Mouse (Mus musculus): Measurements from ENCODE around the gene Rarres2. TPM values are rescaled to one million over a fixed set of nuclear protein-coding genes. Genes with fewer than 3 reads are reported as not detected.
A peak's percentile ranks its signal among the peaks of the same experiment; 100 is the strongest.

Rarres2 gene
- total and polyA plus RNA-seq, 2 experiments from 2014 or later, result 4.6 to 7.4 TPM

- TF ChIP-seq CTCF (IDR thresholded peaks at IDR 0.05), result no peak
- no peaks in the 10 kb centered on the region for H3K36me3 ChIP-seq (ENCODE audit: insufficient read depth, low read length)
- DNase-seq (ENCODE audit: low spot score), result no peak
- no peaks in the 10 kb centered on the region for H3K27me3 ChIP-seq (ENCODE audit: insufficient read depth, low read length)
- no peaks in the 10 kb centered on the region for H3K4me1 ChIP-seq (ENCODE audit: insufficient read depth, low read length)
- no peak overlapping the region for H3K9ac ChIP-seq (replicated peaks; ENCODE audit: low read length, poor library complexity, severe bottlenecking)
- no peak overlapping the region for H3K4me2 ChIP-seq (ENCODE audit: low read depth, low read length, poor library complexity, severe bottlenecking)
- H3K4me3 ChIP-seq (ENCODE audit: low read depth, low read length), result no peak overlapping the region
- 64% methylated on average over 2 of the region's 2 CpGs for WGBS
- no peak for ATAC-seq (ENCODE audit: low FRiP score)
- H3K27ac ChIP-seq (ENCODE audit: low read depth, low read length), result no peak overlapping the region
- no peaks in the 10 kb centered on the region for H3K9me3 ChIP-seq (ENCODE audit: low read length)
Observed at GRCm38 (mm10) chr6:48608124-48608523, 35.5 kb upstream of the Rarres2 start.

GRCm38 (mm10) chr6:48602080-48602741 lies 29.6 kb upstream of the Rarres2 start:
- under 1% methylated on average over 28 of the region's 28 CpGs for WGBS

GRCm38 (mm10) chr6:48601271-48602079 lies 28.9 kb upstream of the Rarres2 start, which contains the start of gene Zfp775:
TSS of gene Zfp775 (plus strand) at chr6:48602063.
- 0 out of 2 replicates have a peak, but pooled peaks have one; percentile 25 for TF ChIP-seq CTCF (IDR thresholded peaks at IDR 0.05)
- Histone ChIP-seq H3K36me3 (ENCODE audit: insufficient read depth, low read length) (peaks cover 32% of the 10 kb centered on the region), H3K4me1 (ENCODE audit: insufficient read depth, low read length) (0 out of 2 replicates have a peak, but pooled peaks cover 4% of the 10 kb centered on the region), H3K4me3 (ENCODE audit: low read depth, low read length) (peak within 1 kb of the TSS; percentile 60), H3K27ac (ENCODE audit: low read depth, low read length) (peak within 1 kb of the TSS; percentile 78), H3K9me3 (ENCODE audit: low read length) (peaks cover 9% of the 10 kb centered on the region; the same call in 1 of the 2 replicates), H3K4me2 (ENCODE audit: low read depth, low read length, poor library complexity, severe bottlenecking) (peak within 1 kb of the TSS; percentile 85), H3K9ac (replicated peaks; ENCODE audit: low read length, poor library complexity, severe bottlenecking) (peak within 1 kb of the TSS; percentile 77), H3K27me3 (ENCODE audit: insufficient read depth, low read length) (no peaks in the 10 kb centered on the region)
- DNase-seq (ENCODE audit: low spot score) (peak; percentile 97), ATAC-seq (ENCODE audit: low FRiP score) (peak; percentile 99)
- 3% methylated on average over 42 of the region's 42 CpGs for WGBS

More at GRCm38 (mm10) chr6:48602080-48602741, 29.6 kb upstream of the Rarres2 start:
- peak; percentile 45 for DNase-seq (ENCODE audit: low spot score)
- peak overlapping the region; percentile 77 for H3K9ac ChIP-seq (replicated peaks; ENCODE audit: low read length, poor library complexity, severe bottlenecking)
- peak; percentile 81 for ATAC-seq (ENCODE audit: low FRiP score)
- H3K27me3 ChIP-seq (ENCODE audit: insufficient read depth, low read length), result no peaks in the 10 kb centered on the region
- TF ChIP-seq CTCF (IDR thresholded peaks at IDR 0.05), result no peak
- H3K36me3 ChIP-seq (ENCODE audit: insufficient read depth, low read length), result peaks cover 25% of the 10 kb centered on the region
- peak overlapping the region; percentile 60 for H3K4me3 ChIP-seq (ENCODE audit: low read depth, low read length)
- H3K27ac ChIP-seq (ENCODE audit: low read depth, low read length), result peak overlapping the region; percentile 78
- H3K4me1 ChIP-seq (ENCODE audit: insufficient read depth, low read length), result 0 out of 2 replicates have a peak, but pooled peaks cover 4% of the 10 kb centered on the region
- H3K9me3 ChIP-seq (ENCODE audit: low read length), result peaks cover 2% of the 10 kb centered on the region; the same call in 1 of the 2 replicates
- peak overlapping the region; percentile 85 for H3K4me2 ChIP-seq (ENCODE audit: low read depth, low read length, poor library complexity, severe bottlenecking)

- ATAC-seq (ENCODE audit: low FRiP score) (no peak), DNase-seq (ENCODE audit: low spot score) (no peak)
- WGBS, result 90% methylated on average over 1 of the region's 1 CpGs
- H3K9ac ChIP-seq (replicated peaks; ENCODE audit: low read length, poor library complexity, severe bottlenecking), result no peak overlapping the region
- H3K9me3 ChIP-seq (ENCODE audit: low read length), result peaks cover 13% of the 10 kb centered on the region; the same call in 1 of the 2 replicates
- H3K4me1 ChIP-seq (ENCODE audit: insufficient read depth, low read length), result 0 out of 2 replicates have a peak, but pooled peaks cover 4% of the 10 kb centered on the region
- peak overlapping the region; percentile 78; the same call in 1 of the 2 replicates for H3K27ac ChIP-seq (ENCODE audit: low read depth, low read length)
- peaks cover 41% of the 10 kb centered on the region for H3K36me3 ChIP-seq (ENCODE audit: insufficient read depth, low read length)
- TF ChIP-seq CTCF (IDR thresholded peaks at IDR 0.05), result no peak
- H3K27me3 ChIP-seq (ENCODE audit: insufficient read depth, low read length), result no peaks in the 10 kb centered on the region
- no peak overlapping the region for H3K4me3 ChIP-seq (ENCODE audit: low read depth, low read length)
- H3K4me2 ChIP-seq (ENCODE audit: low read depth, low read length, poor library complexity, severe bottlenecking), result no peak overlapping the region
Observed at GRCm38 (mm10) chr6:48600594-48600993, 28.0 kb upstream of the Rarres2 start.

- peaks cover 41% of the 10 kb centered on the region for H3K36me3 ChIP-seq (ENCODE audit: insufficient read depth, low read length)
- no peak overlapping the region for H3K4me3 ChIP-seq (ENCODE audit: low read depth, low read length)
- no peak overlapping the region for H3K9ac ChIP-seq (replicated peaks; ENCODE audit: low read length, poor library complexity, severe bottlenecking)
- TF ChIP-seq CTCF (IDR thresholded peaks at IDR 0.05), result no peak
- WGBS, result 98% methylated on average over 27 of the region's 27 CpGs
- DNase-seq (ENCODE audit: low spot score) (no peak), ATAC-seq (ENCODE audit: low FRiP score) (no peak)
- H3K27me3 ChIP-seq (ENCODE audit: insufficient read depth, low read length), result no peaks in the 10 kb centered on the region
- peaks cover 17% of the 10 kb centered on the region for H3K4me1 ChIP-seq (ENCODE audit: insufficient read depth, low read length)
- no peak overlapping the region for H3K4me2 ChIP-seq (ENCODE audit: low read depth, low read length, poor library complexity, severe bottlenecking)
- H3K27ac ChIP-seq (ENCODE audit: low read depth, low read length), result no peak overlapping the region
- peaks cover 13% of the 10 kb centered on the region; the same call in 1 of the 2 replicates for H3K9me3 ChIP-seq (ENCODE audit: low read length)
Observed at GRCm38 (mm10) chr6:48597233-48597625, 24.6 kb upstream of the Rarres2 start.
